Mouse (Mus musculus) urinary bladder, adult 18-20 months (tissue): ENCODE data around the gene Dennd2c.
"Not testable (repeated sequence)": the region's sequence is repeated elsewhere in the genome, so short reads cannot be mapped to it uniquely, and the experiment has no call there.

ENCODE experiments used
- DNase-seq, 2 experiments: peaks; one replicate each; pipeline ENCODE4 v3.0.0; 2022; ENCODE audit warnings: low spot score in 2 of 2, mixed read lengths in 2 of 2

Gene Dennd2c

DNA sequence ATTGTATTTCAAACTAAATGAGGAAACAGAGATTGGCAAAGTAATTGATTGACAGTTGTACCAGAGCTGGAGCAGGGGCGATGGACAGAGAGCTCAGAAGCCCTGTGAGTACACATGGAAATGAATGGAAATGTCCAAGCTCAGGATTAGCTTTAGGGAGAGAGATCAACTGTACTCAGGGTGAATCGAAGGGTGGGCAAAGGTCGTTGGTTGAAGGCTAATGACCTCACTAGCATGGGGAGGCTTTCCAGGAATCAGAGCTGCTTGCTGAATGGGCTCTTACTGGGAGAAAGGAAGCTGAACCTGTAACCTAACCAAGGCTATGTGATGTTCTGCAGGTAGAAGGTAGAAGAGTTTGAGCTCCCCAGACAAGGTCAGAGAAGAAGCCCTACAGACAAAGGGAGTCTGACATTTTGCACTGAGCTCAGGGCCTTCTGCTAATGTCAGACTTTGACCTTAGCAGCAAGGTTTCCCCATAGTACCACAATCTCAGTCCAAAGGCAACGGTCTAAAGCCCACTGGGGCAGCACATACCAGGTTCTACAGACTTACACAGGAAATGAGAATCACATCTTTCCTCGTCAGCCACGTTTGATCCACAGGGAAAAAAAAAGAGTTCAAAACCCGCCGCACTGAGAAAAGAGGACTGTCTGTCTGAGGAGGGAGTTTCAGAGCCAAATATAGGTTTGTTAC lies 112.3 kb downstream of the Dennd2c start:
- no peak for DNase-seq

DNA sequence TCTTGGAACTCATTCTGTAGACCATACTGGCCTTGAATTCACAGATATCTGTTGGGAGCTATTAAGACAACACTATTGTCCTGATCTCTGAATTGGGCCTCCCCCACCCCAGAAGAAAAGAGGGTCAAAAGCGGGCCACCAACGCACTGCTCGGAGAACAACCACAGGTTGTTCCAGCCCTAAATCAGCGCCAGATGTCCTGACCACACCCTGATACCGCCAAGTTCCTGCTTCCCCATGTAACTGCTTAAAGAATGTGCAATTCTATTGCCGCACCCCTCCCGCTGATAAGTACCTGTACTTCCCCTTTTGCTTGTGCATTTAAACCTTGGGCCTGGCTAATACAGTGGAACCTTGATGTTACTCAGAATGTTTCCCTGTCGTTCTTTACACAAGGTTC lies 113.0 kb downstream of the Dennd2c start:
- DNase-seq, result not testable (repeated sequence)
